Mouse (Mus musculus) testis, postnatal 14 days (tissue): ENCODE results near the gene Hps6.

Experiments
- DNase-seq: peaks from one replicate; pipeline ENCODE4 v3.0.0; 2021; ENCODE audit warnings: low spot score

Hps6 gene

GRCm38 (mm10) chr19:46030196-46030983 is 27.1 kb downstream of the Hps6 start:
- no peak for DNase-seq

GRCm38 (mm10) chr19:46031689-46032432 is 28.6 kb downstream of the Hps6 start:
- no peak for DNase-seq

- DNase-seq = no peak
Measured at GRCm38 (mm10) chr19:46032731-46033510, 29.6 kb downstream of the Hps6 start.

GRCm38 (mm10) chr19:46033911-46034310 is 30.6 kb downstream of the Hps6 start:
- no peak for DNase-seq

- DNase-seq = no peak
Measured at GRCm38 (mm10) chr19:46035971-46036370, 32.7 kb downstream of the Hps6 start.

GRCm38 (mm10) chr19:46036477-46037242 is 33.4 kb downstream of the Hps6 start:
- DNase-seq = no peak

GRCm38 (mm10) chr19:46037243-46037924 is 34.1 kb downstream of the Hps6 start:
- DNase-seq = no peak

- DNase-seq = no peak
Measured at GRCm38 (mm10) chr19:46037925-46038850, 34.9 kb downstream of the Hps6 start.

GRCm38 (mm10) chr19:46038851-46039260 is 35.5 kb downstream of the Hps6 start:
- no peak for DNase-seq

GRCm38 (mm10) chr19:46039478-46039877 is 36.2 kb downstream of the Hps6 start:
- DNase-seq = peak; percentile 86

- DNase-seq = no peak
Measured at GRCm38 (mm10) chr19:46040149-46040902, 37.0 kb downstream of the Hps6 start.

GRCm38 (mm10) chr19:46041299-46041932 is 38.1 kb downstream of the Hps6 start:
- DNase-seq = no peak

GRCm38 (mm10) chr19:46041933-46042475 is 38.7 kb downstream of the Hps6 start:
- DNase-seq = peak; percentile 73

GRCm38 (mm10) chr19:46042476-46043011 is 39.2 kb downstream of the Hps6 start:
- DNase-seq = no peak

GRCm38 (mm10) chr19:46043380-46043779 is 40.1 kb downstream of the Hps6 start:
- no peak for DNase-seq

- DNase-seq = peak; percentile 52
Measured at GRCm38 (mm10) chr19:46044271-46044992, 41.1 kb downstream of the Hps6 start, which contains the start of gene Pprc1. TSS of gene Pprc1 (plus strand) at chr19:46044886.

- DNase-seq = peak; percentile 87
Measured at GRCm38 (mm10) chr19:46044993-46045695, 41.8 kb downstream of the Hps6 start, which contains the start of gene Ldb1. TSS of gene Ldb1 (minus strand) at chr19:46045214.
